Mouse (Mus musculus) cerebellum, adult 9-10 months (tissue): ENCODE data around the gene Fscn1.

Source experiments
- DNase-seq: peaks from one replicate; pipeline ENCODE4 v3.0.0; 2022

The Fscn1 gene

DNA sequence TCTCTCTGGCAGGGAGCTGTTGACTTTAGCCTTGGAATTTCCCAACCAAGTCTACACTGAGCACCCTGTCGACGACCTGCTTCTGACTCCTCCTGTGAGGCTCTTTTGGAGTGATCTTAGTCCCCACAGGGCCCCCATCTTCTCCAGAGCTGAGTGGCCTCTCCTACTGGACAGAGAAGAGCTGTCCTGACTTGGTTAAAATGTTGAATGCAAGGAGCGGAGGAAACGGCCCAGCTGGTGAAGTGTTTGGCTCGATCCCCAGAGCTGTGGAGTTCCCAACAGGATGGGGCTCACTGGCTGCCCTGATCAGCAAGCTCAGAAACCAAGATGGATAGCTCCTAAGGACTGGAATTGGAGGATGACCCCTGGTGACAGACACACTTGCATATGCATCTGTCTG lies 16.4 kb downstream of the Fscn1 start:
- no peak for DNase-seq

DNA sequence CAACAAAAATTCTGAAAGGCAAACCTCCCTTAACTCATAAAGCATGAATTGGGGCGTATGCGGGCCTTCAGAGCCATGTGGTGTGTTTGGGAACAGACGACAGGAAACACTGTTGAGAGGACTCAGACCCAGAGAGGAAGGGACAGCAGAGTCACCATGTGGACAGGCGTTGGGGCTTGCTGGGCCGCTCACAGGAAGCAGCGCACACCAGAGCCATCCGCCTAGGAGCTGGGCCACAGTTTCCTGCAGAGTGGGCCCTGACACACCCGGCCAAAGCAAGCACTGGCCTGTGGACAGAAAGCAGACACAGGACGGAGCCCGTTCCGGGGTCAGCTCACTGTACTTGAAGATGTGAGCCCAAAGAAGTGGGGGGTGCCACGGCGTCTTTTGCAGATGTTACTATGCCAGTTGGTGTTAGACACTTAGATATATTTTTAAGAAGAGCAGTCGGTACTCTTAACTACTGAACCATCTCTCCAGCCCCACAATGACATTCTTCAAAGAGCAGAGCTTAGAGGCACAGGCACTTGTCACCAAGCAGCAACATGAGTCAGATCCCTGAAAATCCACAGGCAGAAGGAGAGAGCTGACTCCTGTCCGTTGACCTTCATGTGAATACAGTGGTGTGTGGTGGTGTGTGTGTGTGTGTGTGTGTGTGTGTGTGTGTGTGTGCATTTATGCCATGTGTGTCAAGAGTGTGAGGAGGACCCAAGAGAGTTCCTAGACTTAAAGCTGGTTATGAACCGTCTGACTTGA lies 22.1 kb downstream of the Fscn1 start:
- DNase-seq, result no peak

DNA sequence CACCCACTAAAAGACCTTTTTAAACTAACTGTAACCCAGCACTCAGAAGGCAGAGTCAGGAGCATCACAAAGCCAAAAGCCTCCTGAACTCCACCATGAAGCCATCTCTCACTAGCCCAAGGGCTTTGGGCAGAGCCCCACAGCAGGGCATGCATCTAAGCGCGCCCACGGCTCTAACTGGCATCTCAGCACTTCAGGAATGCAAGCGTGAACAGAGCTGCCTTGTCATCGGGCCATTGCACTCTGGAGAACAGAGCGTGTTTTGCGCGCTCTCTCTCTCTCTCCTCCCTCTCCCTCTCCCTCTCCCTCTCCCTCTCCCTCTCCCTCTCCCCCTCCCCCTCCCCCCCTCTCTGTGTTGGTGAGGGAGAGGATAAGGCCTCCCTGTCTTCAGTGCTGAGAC lies 23.0 kb downstream of the Fscn1 start:
- DNase-seq, result no peak

DNA sequence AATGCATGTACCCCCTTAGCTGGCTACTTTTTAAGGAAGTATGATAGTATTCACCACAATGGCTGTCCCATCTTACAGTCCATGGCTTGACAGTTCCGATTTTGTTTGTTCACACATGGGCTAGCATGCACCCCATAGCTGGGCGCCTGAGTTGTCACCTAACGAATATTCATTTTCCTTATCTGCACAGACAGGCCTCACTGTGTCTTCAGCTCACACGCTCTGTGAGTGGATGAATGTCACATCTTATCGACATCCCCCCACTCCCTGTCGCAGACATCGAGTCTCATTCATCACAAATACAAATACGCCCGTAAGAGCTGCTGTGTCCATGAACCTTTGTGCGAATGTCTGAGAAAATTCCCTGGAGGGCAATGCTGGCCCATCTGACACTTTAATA lies 24.1 kb downstream of the Fscn1 start:
- no peak for DNase-seq

DNA sequence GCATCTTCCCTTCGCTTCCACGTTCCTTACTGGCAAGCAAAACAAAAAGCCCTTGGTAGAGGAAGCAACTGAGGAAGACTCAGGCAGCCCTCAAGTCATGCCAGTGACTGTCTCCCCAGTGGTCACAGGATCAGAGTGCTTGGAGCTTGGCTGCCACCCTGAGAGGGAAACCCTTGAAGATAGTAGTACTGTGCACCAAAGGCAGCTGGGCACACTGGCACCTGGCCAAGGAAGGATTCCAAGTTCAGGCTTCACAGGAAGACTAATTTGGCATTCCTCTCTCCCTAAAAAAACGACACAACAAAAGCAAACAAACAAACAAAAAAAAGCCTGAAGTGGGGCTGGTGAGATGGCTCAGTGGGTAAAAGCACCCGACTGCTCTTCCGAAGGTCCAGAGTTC lies 28.4 kb downstream of the Fscn1 start:
- DNase-seq, result peak; percentile 35

DNA sequence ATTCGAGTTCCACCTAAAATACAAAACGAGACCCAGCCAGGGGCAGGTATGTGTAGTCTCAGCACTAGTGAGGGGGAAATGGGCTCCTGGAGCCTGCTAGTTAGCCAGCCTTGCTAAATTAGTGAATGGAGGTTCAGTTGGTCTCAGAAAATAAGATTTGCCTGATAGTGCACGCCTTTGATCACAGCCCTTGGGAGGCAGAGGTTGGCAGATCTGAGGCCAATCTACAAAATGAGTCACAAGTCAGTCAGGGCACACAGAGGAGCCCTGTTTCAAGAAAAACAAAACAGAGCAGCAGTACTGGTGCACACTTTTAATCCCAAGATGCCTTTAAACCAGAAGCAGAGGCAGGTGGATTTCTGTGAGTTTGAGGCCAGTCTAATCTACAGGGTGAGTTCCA lies 29.0 kb downstream of the Fscn1 start:
- no peak for DNase-seq

DNA sequence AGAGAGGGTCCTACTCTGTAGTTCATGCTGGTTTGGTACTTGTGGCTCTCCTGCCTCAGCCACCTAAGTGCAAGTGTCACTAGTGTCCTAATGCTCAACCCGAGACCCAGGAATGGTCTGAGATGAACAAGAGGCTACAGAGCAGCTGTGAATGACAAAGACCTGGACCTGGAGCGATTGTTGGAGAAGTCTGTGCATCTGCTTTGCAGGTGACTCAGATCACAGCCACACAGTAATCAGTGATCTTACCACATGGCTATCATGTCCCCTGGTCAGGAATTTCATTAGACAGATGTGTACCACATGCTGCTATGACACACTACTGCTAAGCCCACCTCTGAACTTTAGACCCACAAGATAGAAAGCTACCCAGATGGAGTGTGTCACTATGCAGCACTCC lies 34.6 kb downstream of the Fscn1 start:
- DNase-seq, result no peak

DNA sequence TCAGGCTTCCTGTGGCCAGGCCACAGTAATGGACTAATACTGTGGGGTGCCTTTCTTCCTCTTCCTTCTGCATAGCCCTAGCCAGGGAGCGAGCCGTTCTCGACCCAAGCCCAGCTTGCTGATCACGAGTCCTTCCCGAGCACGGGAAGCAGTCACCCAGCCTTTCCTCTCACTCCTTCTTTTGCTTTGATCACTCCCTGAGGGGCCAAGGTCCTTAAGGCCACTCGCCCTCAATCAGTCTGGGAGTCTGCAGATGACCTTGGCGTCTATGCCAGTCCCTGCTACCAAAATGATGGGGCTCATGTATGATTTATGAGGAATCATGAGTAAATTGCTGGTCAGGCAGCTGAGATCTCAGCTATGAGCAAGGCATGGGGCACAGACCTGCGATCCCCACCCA lies 37.4 kb downstream of the Fscn1 start:
- no peak for DNase-seq

DNA sequence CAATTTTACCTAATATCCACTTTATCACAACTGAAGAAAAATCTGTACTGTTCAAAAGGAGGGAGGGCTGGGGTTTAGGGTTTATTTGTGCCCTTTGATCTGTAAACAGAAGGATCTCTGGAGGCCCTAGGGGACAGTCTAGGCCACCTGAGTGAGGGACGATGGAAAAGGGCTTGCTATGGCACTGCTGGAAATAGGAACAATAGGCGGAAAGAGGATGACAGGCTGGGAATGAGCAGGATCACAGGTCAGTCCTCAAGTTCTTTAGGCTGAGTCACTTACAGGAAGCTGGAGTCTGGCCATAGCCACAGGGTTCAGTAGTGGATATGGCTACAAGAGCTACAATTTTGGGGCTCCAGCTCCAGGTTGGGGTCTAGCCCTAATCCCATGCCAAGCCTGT lies 38.0 kb downstream of the Fscn1 start:
- DNase-seq, result no peak

DNA sequence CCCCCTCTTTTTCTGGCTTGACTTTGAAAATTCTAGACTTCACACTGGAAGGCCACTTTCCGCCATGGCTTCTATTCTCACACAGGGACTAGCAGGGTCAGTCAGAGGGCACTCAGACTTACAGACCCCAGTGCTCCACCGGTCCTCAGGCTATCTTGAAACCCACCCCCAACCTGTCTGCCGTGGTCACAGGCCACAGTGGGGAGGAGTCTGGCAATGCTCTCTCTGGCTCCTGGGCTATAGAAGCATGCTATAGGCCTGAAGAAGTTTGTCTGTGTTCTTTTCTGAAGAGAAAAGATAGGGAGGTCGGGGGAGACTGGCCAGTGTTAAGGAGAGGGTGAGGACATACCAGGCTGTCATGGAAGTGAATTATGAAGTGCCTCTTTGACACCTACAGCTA lies 39.9 kb downstream of the Fscn1 start:
- no peak for DNase-seq

DNA sequence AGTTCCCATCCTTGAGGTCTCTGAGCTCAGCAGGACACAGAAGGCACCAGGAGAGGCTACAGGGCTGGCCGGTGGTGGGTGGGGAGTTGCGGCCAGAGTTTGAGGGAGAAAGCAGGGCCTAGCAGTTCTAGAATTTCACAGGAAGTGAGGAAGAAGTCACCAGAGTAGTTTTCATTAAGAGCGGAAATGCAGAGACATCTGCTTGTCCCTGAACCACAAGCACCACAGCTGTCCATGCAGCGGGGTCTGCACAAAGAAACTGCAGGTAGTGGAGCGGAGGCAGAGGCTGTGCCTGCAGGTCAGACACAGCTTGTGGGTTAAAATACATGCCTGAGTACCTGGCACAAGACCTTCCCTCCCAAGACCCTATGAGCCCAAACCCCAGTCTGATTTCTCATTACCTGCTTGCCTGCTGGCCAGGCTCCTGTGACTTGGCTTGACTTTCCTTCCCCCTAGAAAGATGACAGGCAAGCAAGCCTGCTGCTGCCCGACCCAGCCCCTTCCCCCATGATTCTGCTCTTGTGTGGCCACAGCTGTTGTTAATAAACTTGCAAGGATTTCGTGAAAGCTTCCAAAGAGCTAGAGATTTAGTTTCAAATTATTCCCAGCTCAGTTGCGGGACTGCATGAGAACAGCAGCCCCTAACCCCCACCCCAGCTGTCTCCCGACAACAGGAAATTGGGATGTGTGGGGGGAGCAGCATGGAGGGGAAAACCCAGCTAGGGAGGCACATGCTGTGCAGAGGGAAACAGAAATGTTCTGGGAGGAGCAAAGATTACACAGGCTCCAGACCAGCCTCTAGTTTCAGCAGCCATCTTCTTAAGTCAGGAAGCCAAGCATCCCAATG lies 40.7 kb downstream of the Fscn1 start:
- DNase-seq, result no peak

DNA sequence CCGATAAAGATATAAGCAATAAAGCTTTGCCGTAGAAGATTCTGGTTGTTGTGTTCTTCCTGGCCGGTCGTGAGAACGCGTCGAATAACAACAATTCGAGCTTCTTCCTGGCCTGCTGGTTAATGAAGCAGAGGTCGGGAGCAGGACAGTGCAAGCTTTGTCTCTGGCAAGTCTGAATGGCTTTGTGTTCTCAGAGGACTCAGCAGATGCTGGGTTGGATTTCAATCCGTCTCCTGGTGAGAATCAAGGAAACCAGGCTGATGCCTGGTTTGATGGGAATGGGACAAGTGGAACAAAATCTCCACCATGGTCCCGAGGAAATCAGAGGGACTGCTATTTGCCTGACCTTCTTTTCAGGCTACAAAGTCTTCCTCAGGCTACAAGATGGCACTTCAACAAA lies 49.2 kb downstream of the Fscn1 start:
- DNase-seq, result peak; percentile 19

DNA sequence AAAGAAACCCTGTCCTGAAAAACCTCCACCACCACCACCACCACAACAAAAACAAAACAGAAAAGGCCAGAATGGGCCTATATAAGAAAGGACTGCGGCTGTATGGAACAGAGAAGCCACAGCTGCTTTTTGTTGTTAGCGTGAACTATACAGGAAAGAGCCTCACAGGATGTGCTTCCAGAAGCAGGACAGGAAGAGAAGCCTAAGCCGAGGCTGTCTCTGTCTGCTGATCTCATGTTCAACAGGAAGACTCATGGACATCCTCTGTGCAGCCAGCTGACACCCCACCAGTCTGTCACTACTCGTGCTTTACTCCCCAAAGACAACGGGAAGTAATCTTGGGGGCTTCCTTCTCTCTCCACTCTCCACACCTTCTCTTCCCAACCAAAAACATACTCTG lies 57.3 kb downstream of the Fscn1 start:
- no peak for DNase-seq
